In the genomic region with DNA sequence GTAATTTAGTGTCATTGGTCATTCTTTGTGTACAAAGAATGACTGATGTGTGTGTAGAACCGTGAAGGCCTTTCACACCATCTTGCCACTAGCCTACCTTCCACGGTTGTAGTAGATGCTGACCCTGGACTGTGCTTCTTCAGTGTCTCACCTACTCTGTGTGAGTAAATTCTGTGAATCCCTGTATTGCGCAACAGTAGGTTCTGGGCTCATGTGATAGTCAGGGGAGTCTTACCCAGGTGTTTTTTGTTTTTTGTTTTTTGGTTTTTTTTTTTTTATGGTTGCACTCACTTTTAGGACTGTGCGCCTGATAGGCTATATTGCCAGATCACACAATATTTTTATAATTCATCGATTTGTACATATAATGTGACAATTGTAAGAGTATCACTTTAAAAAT, we compare ENCODE assay signal across 15 mouse cellular contexts.
"Had no signal": no experiment of that assay in that cellular context is flagged by ENCODE, and none has a peak within 500 bp of the region (broad histone marks: within the 10 kb centered on the region; RNA-seq: fewer than 3 reads in every experiment).

No protein-coding gene starts in this region.

- ATAC-seq: midbrain, embryonic 16.5 days had no signal

- H3K27ac ChIP-seq: liver, embryonic 14.5 days; midbrain, embryonic 10.5 days; neural tube, embryonic 12.5 days; stomach, embryonic 15.5 days; stomach, postnatal 0 days had no signal

- DNase-seq: lung, adult 18-20 months; lung, embryonic 14.5 days; lung, postnatal 10 days; lung, postnatal 4 days; midbrain, embryonic 14.5 days; right cerebral cortex, postnatal 14 days; thymus, adult 2 months; thymus, postnatal 25 days; thymus, postnatal 4 days had no signal

- H3K4me1 ChIP-seq: stomach, embryonic 15.5 days had no signal

- H3K9me3 ChIP-seq: midbrain, embryonic 10.5 days; neural tube, embryonic 12.5 days; stomach, embryonic 15.5 days had no signal

- H3K36me3 ChIP-seq: midbrain, embryonic 10.5 days; neural tube, embryonic 12.5 days; stomach, embryonic 15.5 days had no signal

- H3K9ac ChIP-seq: liver, embryonic 14.5 days; lung, embryonic 14.5 days; neural tube, embryonic 12.5 days; stomach, embryonic 15.5 days had no signal

- H3K4me3 ChIP-seq: midbrain, embryonic 10.5 days; neural tube, embryonic 12.5 days; stomach, embryonic 15.5 days had no signal

- H3K27me3 ChIP-seq: neural tube, embryonic 12.5 days; stomach, embryonic 15.5 days had no signal

- H3K4me2 ChIP-seq: lung, embryonic 14.5 days; neural tube, embryonic 12.5 days; stomach, embryonic 15.5 days had no signal
